Mouse (Mus musculus): ENCODE measurements at regions not wholly inside any gene's neighbourhood (a gene's known extent, or its start where the extent isn't known, plus 50 kb on each side); places are given as distances from the start of the nearest gene placed in this dataset.

DNA sequence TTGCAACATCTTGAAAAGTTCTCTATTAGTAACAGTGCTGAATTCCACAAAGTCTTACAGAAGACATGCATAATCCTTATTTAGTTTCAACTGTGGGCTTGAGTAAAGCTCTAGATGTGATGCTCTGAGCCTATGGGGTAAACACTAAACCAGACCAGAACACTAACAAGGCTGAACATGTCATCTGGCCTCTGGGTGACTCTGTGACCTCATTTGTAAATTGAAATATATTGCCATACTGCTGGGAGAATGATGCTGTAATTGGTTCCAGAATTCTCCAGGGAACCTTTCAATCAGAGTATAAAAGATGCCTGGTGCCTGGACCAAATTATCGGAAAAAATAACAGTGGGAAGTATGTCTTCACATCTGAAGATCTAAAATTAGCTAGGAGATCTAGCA is 309.9 kb upstream of the Megf9 start:
- CTCF ChIA-PET, result no interaction called here

DNA sequence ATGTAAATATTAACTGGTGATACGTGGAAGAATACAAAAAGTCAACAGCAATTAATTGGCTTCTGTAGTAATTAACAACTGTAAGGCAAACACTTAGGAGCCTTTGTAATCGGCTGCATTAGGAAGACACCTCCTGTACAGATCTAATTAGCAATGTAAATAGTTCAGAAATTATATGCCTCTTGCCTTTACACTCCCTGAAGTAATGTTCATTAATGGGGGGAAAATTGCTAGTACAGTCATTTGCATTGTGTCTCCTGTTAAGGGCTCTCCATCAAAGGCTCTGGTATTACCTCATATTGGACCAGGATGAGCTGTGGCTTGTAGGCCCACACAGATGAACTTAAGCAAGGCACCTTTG is 276.1 kb upstream of the Megf9 start:
- CTCF ChIA-PET, result no interaction called here

DNA sequence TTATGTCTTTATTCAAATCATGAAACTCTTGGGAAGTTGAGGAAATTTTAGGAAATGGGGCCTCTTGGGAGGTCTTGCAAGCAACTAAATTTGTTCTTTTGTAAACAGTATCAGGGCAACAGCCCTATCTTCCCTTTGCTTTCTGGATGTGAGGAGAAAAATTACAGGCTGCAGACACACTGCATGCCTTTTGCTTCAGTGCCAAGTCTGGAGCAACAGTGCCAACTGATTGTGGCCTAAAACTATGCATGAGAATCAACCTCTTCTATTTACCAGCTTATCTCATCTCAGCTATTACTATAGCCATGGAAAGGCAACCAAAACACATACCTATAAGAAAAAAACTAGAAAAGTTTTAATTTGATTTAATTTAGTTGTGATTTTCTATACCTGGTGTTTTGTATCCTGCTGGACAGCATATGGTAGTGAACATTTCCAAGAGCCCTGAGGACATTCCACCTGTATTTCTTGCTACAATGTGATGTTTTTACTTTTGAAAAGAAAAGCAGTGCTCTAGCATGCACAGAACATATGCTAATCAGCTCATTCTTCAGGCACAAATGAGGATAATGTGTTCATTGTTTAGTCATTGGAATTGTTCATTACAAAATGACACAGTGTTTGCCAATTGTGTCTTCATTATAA is 275.6 kb upstream of the Megf9 start:
- CTCF ChIA-PET, result no interaction called here

DNA sequence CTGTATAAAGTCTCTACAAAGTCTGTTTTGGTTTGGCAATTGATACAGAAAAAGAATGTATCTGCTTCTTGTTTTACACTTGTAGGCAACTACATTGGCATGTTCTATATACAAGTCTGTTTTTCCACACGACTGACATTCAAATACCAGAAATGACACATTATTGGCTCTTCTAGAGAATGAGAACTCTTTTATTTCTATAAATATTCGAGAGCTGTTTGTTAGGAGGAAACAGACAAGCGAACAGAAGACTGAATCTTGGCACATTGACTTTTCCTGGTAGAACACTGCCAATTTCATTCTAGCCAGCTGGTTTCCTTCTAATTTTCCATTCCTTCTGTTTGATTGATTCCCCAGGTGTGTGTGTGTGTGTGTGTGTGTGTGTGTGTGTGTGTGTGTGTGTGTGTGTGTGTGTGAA is 270.1 kb upstream of the Megf9 start:
- CTCF ChIA-PET, result no interaction called here

DNA sequence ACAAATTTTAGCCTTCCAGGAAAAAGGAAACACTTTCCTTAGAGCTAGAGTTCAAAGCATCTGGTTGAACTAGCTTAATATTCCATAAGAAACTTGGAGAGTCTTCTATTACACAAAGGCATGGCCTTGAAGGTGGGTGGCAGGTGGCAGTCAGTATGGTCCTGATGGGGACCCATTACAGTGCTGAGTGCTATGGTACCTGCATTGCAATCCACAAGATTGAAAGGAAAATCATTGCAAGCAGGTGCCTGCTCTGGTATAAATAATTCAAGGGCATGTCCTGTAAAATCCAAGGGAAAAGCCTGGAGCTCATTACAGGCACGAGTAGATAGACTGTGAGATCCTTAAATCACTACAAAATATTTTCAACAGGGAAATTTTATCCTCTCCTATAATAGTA is 263.7 kb upstream of the Megf9 start:
- CTCF ChIA-PET, result no interaction called here

DNA sequence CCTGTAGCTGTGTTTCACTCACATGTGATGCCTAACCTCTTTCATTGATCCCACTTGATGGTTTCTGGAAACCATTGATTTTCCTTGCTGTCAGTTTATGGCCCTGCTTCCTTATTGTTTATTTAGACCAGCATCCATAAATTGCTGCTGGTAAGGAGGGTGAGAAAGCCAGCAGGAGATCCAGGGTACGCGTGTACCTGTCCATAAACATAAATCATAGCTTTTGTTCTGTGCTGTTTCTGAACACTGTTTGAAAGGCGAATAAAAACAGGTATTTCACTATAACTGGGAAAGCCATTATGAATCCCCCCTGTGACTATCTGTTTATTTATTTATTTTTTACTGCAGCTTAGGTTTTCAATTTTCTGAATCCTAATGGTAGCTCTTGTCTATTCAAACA is 263.1 kb upstream of the Megf9 start:
- CTCF ChIA-PET, result no interaction called here

DNA sequence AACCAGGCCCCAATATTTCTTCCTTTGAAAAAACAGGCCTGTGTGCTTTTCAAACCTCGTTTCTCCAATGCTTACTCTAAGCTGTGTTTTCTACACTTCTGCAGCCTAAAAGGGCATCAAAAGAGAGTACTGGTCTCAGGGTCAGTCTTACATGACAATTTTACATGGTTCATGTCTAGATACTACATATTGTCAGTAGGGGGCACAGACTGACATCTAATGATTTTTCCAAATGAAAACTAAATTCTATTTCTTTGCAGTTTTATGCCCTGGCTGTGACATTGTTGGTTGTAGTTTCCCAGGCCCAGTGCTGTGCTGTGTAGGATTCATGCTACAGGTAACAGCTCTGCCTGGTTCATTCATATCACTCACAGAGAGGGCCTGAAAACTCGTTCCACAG is 248.7 kb upstream of the Megf9 start:
- CTCF ChIA-PET, result no interaction called here

DNA sequence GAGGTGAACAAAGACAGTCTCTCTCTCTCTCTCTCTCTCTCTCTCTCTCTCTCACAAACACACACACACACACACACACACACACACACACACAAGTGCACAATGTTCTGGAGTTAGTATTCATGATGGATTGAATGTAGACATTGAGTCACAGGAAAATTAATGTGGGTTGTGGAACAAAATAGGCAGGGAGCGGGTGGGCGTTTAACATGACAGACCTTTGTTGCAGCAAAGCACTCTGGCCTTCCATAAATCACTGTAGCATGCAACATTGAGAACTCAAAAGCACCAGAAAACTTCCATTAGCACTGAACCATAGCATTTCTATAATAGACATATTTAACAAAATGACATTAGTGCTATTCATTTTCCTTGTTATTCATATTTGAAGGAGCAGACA is 246.8 kb upstream of the Megf9 start:
- CTCF ChIA-PET, result no interaction called here

DNA sequence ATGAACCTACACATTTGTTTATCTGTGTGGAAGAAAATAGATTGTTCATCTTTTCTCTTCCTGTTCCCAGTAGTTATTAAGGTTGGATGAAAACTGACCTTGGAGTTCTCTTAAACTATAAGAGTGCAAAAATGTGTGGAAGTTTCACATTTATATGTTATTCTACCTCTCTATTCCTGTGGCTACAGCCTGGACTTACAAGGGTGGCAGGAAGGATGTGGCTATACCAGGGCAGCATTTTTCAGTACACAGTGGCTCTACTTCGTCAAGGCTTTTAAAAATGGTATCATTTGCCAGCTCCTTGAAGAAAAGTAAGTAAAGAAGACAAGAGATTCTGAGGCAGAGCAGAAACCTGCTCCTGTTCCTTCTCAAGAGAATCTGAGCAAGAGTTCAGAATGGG is 241.5 kb upstream of the Megf9 start:
- CTCF ChIA-PET, result no interaction called here

DNA sequence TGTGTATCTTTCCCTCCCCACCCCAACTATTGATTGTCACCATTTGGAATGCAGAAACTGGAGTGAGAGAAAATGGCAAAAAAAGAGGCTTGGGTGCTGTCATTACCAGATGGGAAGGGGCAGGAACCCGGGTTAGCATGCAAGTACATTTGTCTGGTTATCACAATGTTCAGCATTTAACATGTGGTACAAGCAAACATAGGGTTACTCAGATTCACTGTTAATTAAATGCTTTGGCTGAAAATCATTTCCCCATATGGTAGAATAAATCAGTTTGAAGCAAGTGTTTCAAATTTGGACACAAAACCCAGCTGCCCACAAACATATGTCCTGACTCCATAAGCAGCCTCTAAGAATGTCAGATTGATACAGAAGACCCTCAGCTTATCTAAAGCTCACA is 208.6 kb upstream of the Megf9 start:
- CTCF ChIA-PET, result no interaction called here

DNA sequence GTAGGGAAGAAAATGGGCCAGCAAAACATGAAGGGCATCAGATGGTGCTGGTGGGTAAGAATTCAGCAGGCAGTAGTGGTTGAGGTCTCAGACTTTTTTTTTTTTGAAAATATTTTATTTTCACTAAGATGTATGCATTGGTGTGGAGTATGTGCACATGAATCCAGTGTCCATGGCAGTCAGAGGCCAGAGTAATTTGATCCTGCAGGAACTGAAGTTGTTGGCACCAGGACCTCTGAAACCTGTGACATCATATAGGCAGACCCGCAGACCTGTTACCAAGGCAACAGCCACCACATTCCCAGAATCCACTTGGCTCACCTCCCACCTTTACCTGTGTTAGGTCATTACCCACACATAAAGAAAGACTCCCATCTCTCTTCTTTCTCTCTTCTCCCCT is 207.2 kb upstream of the Megf9 start:
- CTCF ChIA-PET, result no interaction called here

DNA sequence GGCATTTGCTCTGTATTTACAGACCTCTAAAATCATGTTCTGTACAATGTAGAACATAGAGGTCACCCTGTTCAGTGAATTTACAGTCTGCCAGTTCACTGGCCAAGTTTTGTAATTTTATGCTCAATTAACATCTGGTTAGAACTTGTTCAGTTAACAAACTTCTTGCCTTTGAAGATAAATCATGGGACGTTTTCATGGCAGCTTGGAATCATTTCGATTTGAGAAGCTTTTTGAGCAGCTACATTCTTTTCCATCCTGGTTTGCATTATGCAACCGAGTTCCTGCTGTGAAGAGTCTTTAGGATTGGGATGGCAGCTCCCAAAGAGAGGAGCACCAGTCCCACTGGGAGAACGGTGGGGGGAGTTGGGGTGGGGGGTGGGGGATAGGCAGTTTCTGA is 206.3 kb upstream of the Megf9 start:
- CTCF ChIA-PET, result no interaction called here

DNA sequence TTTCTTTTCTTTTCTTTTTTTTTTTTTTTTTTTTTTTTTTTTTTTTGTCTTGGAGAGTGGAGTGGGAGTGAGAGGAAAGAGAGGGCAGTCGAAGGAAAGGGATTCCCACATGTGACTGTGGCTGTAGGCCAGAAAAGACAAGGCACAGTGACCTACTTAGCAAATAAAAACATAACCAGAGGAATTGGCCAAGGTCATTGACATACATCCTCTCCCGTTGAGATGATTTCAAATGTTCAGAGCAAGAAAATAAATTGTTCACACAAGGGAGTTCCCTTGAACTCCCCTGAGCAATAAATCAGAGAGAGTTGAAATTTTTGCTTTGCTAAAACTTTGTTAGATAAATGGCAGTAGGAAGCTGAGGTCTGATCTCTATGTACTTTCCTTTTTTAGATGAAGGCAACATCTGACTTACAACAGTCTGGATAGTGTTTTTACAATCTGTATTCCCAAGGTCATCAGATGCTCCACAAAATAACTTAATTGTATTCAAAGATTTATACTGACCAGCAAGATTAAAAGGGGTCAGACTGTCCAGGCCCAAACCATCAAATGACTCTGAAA is 174.4 kb upstream of the Megf9 start:
- CTCF ChIA-PET, result no interaction called here

DNA sequence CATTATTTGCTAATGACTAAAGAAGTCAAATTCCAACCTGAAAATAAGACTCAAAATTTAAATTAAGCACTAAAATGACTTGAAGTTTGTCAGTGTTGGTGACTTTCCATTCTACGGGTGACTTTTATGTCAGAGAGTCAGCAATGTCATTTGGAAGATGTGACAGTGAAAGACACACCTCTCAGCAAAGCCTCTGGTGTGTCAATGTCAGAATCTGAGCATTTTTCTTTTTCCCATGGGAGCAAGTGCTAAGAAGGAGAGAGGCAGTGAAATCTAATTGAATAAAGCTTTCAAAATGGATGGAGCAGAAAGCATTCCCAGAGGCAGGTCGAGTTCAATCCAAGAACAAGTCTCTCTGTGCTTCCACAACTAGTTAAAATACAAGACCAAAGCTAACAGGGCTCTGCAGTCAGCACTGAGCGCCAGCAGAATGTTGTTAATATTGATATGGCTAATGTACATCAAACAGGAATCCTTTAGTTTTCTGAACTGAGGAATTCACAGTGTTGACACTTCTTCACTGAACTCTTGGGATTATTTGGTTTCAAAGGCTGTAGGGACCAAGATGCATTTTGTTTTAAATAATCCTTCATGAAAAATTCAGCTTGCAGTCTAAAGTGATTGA is 170.4 kb upstream of the Megf9 start:
- CTCF ChIA-PET, result no interaction called here

DNA sequence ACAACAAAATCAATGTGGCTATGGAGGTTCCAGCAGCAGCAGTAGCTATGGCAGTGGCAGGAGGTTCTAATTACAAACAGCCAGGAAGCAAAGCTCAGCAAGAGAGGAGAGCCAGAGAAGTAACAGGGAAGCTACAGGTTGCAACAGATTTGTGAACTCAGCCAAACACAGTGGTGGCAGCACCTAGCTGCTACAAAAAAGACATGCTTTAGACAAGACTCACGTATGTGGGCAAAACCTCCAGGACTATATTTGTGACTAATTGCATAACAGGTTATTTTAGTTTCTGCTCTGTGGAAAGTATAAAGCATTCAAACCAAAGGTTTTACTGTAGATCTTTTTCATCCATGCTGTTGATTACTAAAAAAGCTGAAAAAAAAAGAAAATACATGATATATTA is 166.1 kb upstream of the Megf9 start:
- CTCF ChIA-PET, result no interaction called here

DNA sequence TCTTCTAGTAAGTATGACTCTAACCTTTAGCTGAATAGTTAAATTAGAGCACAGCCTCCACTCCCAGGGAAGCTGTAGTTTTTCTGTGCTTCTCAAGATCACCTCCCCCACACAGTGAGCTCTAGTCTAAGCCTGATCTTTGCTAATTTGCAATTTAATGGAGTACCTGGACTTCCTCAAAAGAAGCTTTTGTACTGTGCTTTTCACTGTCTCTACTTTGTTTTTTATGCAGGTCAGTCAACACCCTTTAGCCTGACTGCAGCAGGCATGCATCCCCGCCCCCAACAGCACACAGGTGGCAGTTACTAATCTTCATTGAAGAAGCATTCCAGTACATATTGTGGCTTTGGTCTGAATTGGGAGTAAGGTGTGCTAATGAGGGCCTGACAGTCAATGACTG is 129.4 kb upstream of the Megf9 start:
- CTCF ChIA-PET, result no interaction called here

DNA sequence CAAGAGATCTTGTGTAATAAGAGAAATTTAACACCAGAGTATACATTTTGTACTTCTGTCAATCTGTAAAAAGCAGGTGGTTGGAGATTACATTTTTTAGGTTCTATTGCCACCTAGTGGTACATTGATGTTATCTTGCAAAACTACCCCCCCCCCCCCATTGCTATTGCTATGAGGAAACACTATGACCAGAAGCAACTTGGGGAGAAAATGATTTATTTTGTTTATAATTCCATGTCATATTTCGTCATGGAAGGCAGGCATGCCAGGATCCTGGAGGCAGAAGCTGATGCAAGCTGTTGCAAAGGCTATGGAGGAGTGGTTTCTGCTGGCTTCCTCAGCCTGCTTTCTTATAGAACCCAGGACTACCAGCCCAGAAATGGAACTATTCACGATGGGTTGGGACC is 86.6 kb upstream of the Megf9 start:
- CTCF ChIA-PET, result no interaction called here

DNA sequence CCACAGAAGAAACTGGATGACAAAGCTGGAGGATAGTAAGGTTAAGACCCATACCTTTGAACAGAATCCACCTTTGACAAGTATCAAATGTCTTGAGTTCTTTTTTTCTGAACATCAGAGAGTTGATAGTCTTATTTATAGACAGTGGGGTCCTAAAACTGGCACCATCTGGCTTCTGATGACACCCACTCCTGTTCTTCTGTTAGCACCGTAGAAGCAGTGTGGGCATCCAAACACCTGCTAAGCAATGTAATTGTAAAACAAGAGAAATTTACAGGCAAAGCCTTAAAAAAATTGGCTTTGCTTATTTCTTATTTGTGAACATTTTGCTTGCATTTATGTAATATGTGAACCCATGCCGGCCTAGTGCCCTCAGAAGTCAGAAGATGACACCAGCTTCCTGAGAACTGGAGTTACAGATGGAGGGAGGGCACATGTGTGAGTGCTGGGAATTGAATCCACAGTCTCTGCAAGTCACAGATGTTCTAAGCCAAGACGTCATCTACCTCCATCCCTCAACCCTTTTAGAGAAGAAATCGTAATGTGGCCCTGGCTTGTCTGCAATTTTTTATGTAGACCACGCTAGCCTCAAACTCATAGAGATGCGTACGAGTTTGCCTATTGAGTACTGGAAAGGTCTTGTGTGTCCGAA is 85.0 kb upstream of the Megf9 start:
- CTCF ChIA-PET, result no interaction called here

DNA sequence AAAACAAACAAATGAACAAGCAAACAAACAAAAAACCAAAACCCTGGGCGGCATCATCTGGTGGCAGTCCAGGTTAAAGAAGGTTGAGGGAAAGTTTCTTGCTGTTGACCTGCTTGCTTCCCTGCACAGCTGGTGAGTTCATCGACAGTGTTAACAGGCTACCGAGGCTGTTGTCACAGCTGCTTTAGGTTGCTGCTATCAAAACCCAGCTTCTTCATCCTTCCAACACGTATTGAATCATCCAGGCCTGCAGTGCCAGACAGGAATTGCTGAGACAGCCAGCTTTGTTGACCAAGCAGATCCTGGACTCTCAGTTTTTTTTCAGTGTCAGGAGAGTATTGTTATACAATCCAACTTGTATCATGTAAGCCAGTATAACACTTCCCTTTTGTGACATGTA is 81.0 kb upstream of the Megf9 start:
- CTCF ChIA-PET, result no interaction called here

DNA sequence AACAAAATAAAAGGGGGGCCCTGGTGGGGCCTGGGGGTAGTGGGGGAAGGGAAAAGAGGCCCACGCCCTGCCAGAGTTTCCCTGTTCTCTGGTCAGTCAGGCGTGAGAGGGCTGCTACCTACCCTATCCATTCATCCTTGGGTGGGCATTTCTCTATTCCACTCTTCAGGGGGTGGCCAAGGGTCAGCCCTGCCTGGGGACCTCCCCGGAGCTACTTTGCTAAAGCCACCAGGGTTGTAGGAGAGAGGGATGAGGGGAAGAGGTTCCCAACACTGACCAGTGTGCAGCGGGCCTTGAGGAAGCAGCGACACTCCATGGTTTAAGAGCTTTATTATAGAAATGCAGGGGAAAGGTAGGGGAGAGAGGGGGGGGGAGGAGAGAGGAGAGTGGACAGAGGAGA is 79.6 kb upstream of the Megf9 start:
- CTCF ChIA-PET, result no interaction called here

DNA sequence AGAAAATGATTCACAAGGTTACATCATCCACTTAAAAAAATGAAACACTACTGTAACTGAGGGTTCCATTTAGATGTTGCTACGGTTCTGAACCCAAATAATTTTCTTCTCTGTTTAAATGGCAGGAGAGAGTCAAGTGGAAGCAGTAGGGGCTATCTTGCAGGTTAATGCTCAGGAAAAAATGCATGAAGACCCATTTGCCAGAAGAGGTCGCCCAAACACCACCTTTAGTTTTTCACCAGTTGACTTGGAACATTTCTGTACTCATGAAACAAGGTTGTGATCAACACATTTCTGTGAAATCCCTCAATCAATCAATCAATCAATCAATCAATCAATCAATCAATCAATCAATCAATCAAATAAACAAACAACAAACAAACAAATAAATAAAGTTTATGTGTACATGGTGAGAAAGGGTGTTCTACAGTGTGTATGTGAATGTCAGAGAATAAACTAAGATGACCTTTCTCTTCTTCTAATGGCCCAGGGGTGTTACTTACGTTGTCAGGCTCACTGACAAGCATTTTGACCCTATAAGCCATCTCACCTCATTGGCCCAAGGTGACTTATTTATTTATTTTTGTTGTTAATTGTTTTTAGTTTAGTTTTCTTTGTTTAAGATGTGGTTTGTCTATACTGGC is 68.5 kb upstream of the Megf9 start:
- CTCF ChIA-PET, result no interaction called here

DNA sequence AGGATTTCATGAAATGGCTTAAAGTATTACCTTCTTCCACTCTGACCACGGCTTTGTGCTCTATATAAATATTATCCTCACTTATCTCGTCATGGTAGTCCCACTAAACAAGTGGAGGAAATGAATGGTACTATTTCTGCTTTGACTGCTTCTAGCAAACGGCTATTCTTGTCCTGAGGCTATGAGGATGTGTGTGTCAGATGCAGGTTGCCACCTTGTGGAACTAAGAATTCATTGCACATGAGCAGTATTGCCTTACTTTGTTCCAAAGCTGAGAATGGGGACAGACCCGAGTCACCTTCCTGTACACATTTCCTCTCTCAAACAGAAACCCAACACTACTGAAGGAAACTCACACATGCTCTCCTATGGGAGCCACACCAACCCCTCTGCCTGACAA is 66.5 kb upstream of the Megf9 start:
- CTCF ChIA-PET, result interaction anchor here (1.1 kb wide), 1 partner anchor 147 kb away, joined by 3 read pairs; no protein-coding TSS in a partner anchor

Measured in spleen, embryonic (tissue).